Mouse (Mus musculus) cerebellum, adult (tissue): ENCODE measurements around the gene Fars2.

Experiments used
- ATAC-seq: cut with Nextera tagmentation; 2 replicates; pipeline ENCODE4 v1.9.2; 2017; ENCODE audit warnings: mild to moderate bottlenecking, moderate library complexity, mixed read lengths; ENCODE audit not compliant: insufficient number of reproducible peaks, low FRiP score, low TSS enrichment

Gene Fars2

GRCm38 (mm10) chr13:36750056-36750455, 632.8 kb downstream of the Fars2 start:
- ATAC-seq: no peak

DNA sequence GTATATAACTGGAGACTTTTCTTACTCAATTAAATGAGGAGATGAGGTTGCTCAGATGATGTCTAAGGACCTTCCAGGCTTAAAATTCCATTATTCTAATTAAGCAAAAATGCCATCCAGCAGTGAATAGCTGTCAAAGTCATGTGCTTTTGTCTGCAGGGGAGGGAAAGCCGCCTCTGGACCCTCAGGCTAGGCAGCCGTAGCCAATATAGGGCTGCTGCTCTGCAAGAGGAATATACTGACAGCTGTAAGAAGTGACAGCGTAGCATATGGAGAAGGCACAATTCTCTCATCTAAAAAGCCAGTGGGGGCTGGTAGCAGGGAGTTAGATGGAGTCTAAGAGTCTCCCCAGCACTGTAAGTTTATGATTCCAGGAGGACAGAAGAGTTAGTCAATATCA, 634.6 kb downstream of the Fars2 start:
- no peak for ATAC-seq

GRCm38 (mm10) chr13:36766801-36767200, 649.6 kb downstream of the Fars2 start:
- ATAC-seq: no peak
